Mouse (Mus musculus) Patski (cell line): ENCODE results near the gene Gap43. TPM values are rescaled to one million over a fixed set of nuclear protein-coding genes. Genes with fewer than 3 reads are reported as not detected.
"Not testable (repeated sequence)": the region's sequence is repeated elsewhere in the genome, so short reads cannot be mapped to it uniquely, and the experiment has no call there.

Source experiments
- ATAC-seq: fragments of 100-300 bp; one replicate; pipeline ENCODE4 v1.8.0; 2021
- CTCF ChIA-PET: fragments of 350-600 bp; sonication (Branson Sonifier 250); formaldehyde crosslinking; loops from one replicate; lab custom pipeline; 2022; ENCODE audit warnings: inconsistent platforms; lab: Charles Lee
- POLR2A ChIA-PET: fragments of 350-600 bp; sonication (Branson Sonifier 250); formaldehyde crosslinking; loops from one replicate; lab custom pipeline; 2022; ENCODE audit warnings: antibody characterized with exemption, inconsistent platforms; lab: Charles Lee
- DNase-seq: peaks from one replicate; pipeline ENCODE4 v3.0.0-alpha.2; 2011; ENCODE audit warnings: low read depth, low spot score
- H3K27me3 ChIP-seq: fragments of 371-371 bp; one replicate; pipeline ENCODE4 v1.5.1; 2021
- CTCF ChIP-seq: fragments of 100-300 bp; IDR thresholded peaks from one replicate; pipeline ENCODE4 v1.5.1; 2021
- in situ Hi-C: fragments of 300-500 bp; cut with MboI; formaldehyde crosslinking; loops from 3 replicates; pipeline ENCODE4 v1.11.1; 2018; ENCODE audit warnings: low pct_unique_long_range_greater_than_20kb, mixed read lengths
- polyA plus RNA-seq: library from polyadenylated mRNA; unstranded; gene quantifications from one replicate; pipeline ENCODE4 v1.2.3, GENCODE M21; 2021

Gene Gap43
- polyA plus RNA-seq, 1 experiment from 2014 or later: not detected

GRCm38 (mm10) chr16:42269587-42269967 lies 70.9 kb downstream of the Gap43 start:
- in situ Hi-C loops: no loop called here
- ATAC-seq (no peak), DNase-seq (no peak)
- H3K27me3 ChIP-seq: peaks cover 17% of the 10 kb centered on the region
- TF ChIP-seq CTCF: no peak
- POLR2A ChIA-PET: no interaction called here
- CTCF ChIA-PET: interaction anchor here (2.2 kb wide), 1 partner anchor 9 kb away, joined by 9 read pairs; no protein-coding TSS in a partner anchor

DNA sequence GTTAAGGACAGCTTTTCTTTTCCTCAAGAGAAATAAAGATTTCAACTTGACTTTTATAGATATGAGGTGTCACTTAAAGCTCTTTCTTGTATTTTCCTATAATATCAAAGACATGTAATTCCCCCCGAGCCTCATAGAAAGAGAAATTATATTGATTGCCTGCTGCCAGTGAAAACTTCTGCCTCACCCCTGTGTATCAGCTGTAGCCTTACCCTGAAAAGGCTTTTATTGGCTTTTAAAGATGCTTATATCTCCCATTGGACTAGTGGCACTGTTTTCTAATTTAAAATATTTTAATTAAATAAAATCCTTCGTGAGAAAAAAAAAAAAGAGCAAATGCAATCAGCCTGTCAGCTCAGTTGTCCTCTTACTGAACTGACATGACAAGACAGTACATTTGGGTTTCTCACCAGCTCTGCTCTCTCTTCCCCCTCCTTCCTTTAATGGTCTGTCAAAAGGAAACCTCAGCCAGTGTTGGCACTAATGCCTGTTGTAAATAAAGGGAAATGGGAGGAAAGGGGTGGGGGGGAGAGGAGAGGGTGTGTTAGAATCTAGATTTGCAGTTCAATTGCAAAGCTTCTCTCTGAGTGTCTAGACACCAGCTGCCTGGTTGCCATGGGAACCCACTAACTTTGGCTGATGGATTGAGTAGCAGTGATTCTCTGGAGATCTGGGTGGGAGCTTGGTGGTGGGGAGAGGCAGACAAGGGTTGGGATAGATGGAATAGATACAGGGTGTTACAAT lies 71.4 kb downstream of the Gap43 start:
- CTCF ChIA-PET: interaction anchor here (2.2 kb wide), 1 partner anchor 9 kb away, joined by 9 read pairs; no protein-coding TSS in a partner anchor
- no peak for DNase-seq
- peaks cover 17% of the 10 kb centered on the region for H3K27me3 ChIP-seq
- POLR2A ChIA-PET: interaction anchor here (0.7 kb wide), 1 partner anchor 833 kb away, joined by 3 read pairs; no protein-coding TSS in a partner anchor
- ATAC-seq: no peak
- in situ Hi-C loops: no loop called here
- no peak for TF ChIP-seq CTCF

DNA sequence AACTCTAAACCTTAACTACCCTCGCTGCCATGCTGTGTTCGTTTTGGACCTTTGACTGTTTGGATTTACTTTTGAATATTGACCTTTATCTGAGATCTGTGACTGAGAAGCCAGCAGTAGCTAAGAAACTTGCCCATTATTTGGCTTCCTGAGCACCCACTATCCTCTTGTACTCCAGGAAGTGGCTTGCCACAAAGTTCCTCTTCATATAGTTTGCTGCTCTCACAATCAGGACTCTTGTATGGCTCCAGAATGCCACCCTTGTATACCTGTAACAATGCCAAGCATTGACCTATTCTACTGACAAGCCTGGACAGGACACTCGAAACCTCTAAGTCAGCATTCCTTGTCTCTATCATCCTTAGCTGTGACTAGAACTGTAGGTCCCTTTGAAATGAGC lies 75.3 kb downstream of the Gap43 start:
- no peak for TF ChIP-seq CTCF
- in situ Hi-C loops: no loop called here
- ATAC-seq (no peak), DNase-seq (no peak)
- peaks cover 22% of the 10 kb centered on the region for H3K27me3 ChIP-seq
- ChIA-PET POLR2A (no interaction called here), CTCF (no interaction called here)

DNA sequence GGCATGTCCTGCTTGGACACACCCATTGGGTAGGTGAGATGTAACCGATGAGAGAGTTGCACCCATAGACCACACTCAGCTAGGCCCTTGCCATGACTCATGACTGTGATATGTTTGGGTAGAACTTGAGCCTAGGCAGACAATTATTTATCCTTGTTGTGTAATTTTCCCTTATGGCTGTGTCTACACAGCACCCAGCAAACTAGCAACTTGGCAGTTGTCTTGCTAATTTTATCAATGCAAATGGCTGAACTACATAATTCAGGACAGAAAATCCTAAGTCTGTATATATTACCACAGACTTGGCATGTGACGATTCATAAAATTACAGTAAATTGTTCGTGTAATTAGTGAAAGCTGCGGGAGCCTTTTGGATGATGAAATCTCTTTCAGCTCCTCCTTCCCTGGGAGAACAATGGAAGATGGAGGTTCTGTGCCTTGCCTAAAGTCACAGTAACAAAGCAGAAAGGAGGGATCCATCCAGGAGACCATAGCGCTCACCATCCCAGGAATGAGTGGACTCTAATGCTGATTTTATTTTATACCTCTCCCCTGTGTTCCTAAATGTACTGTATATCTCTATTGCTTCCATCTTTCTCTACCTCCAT lies 77.4 kb downstream of the Gap43 start:
- ChIA-PET POLR2A (no interaction called here), CTCF (no interaction called here)
- DNase-seq (no peak), ATAC-seq (no peak)
- no peak for TF ChIP-seq CTCF
- peaks cover 28% of the 10 kb centered on the region for H3K27me3 ChIP-seq
- in situ Hi-C loops: no loop called here

GRCm38 (mm10) chr16:42255693-42256092 lies 84.8 kb downstream of the Gap43 start:
- no peak for TF ChIP-seq CTCF
- ATAC-seq: no peak
- H3K27me3 ChIP-seq: peaks cover 50% of the 10 kb centered on the region
- in situ Hi-C loops: no loop called here
- ChIA-PET POLR2A (no interaction called here), CTCF (no interaction called here)
- DNase-seq: no peak

DNA sequence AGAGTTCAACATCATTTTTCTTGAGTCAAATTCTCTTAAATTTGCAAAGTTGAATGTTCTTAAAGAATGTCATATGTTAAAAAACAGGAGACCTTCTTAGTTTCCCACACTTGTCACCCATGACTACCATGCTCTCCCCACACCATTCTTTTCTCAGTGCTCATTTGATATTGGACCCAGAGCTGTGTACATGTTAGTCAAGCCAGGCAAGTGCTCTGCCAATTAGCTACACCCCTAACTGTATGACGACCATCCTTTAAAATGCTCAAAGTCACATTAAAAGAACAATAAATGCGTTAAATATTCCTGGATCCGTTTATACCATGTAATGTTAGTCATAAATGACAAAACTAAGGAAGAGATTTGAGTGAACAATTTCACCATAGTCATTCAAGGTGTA lies 85.2 kb downstream of the Gap43 start:
- peaks cover 50% of the 10 kb centered on the region for H3K27me3 ChIP-seq
- no peak for TF ChIP-seq CTCF
- ATAC-seq (no peak), DNase-seq (no peak)
- CTCF ChIA-PET: no interaction called here
- POLR2A ChIA-PET: no interaction called here
- in situ Hi-C loops: no loop called here

GRCm38 (mm10) chr16:42252252-42252651 lies 88.2 kb downstream of the Gap43 start:
- no peak for TF ChIP-seq CTCF
- in situ Hi-C loops: no loop called here
- ChIA-PET CTCF (interaction anchor here (1.5 kb wide), 1 partner anchor 87 kb away, joined by 3 read pairs; no protein-coding TSS in a partner anchor), POLR2A (no interaction called here)
- ATAC-seq: no peak
- peaks cover 54% of the 10 kb centered on the region for H3K27me3 ChIP-seq
- DNase-seq: no peak

- peaks cover 13% of the 10 kb centered on the region for H3K27me3 ChIP-seq
- in situ Hi-C loops, POLR2A ChIA-PET: not testable (repeated sequence)
Observed at GRCm38 (mm10) chr16:42244121-42244520, 96.3 kb downstream of the Gap43 start.

GRCm38 (mm10) chr16:42231306-42231705 lies 109.1 kb downstream of the Gap43 start:
- ATAC-seq (no peak), DNase-seq (no peak)
- peak; percentile 36 for TF ChIP-seq CTCF
- H3K27me3 ChIP-seq: no peaks in the 10 kb centered on the region
- ChIA-PET POLR2A (no interaction called here), CTCF (interaction anchor here (1.3 kb wide), 1 partner anchor 12 kb away, joined by 3 read pairs; no protein-coding TSS in a partner anchor)
- in situ Hi-C loops: no loop called here

More at GRCm38 (mm10) chr16:42244121-42244520, 96.3 kb downstream of the Gap43 start:
- CTCF ChIA-PET: interaction anchor here (1.3 kb wide), 1 partner anchor 13 kb away, joined by 3 read pairs; no protein-coding TSS in a partner anchor
- DNase-seq, ATAC-seq: not testable (repeated sequence)
